Mouse (Mus musculus) bone marrow, adult 2 months (tissue): Measurements from ENCODE around the gene Nceh1.

Experiments used
- CTCF ChIP-seq: fragments of 200-500 bp; IDR thresholded peaks from 2 replicates; pipeline ENCODE4 v1.5.1; 2011; ENCODE audit warnings: low read length, control low read depth; ENCODE audit not compliant: control insufficient read depth, insufficient read depth
- POLR2A ChIP-seq: fragments of 200-500 bp; IDR thresholded peaks from 2 replicates; pipeline ENCODE4 v1.6.1; 2011; ENCODE audit warnings: low read depth, mild to moderate bottlenecking, control low read depth, low read length, borderline replicate concordance; ENCODE audit not compliant: control insufficient read depth

DNA sequence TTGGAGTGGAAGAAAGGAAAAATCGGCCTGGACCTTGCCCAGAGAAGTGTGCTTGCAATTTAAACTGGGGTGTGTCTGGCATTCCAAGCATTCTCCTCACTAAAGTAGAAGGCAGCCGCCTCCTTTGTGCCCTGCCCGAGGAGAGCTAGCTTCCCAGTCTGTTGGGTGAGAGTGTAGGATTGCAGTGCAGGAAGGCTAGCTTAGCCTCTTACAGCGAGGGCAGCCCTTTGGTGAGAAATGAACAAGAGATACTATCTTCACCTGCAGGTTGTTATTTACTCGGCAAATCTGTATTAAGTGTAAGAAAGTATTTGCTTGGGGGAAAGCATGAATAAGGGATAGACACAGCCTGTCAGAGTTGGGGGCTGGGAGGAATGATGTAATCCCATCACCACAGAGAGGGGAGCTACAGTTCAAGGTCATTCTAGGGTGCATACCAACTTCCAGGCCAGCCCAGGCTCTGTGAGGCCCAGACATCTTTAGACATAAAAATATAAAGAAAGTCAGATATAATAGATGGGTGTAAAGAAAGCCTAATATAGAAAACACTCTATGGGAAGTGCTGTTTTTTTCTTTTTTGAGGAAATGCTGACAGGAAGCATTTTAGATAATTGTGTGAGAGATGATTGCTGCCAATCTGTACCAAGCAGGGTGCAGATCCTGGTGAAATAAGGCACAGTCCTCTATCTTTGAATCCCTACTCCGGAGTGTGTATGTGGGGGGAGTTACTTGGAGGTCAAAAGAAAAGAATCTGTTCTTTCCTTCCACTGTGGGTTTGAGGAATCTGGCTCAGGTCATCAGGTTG lies 27.5 kb upstream of the Nceh1 start:
- TF ChIP-seq CTCF (no peak), POLR2A (no peak)
